Mouse (Mus musculus): Measurements from ENCODE around the gene Dnah3.

The Dnah3 gene

GRCm38 (mm10) chr7:120095180-120095579 lies at the start of gene Dnah3:
Gene Dnah3, minus strand, starts transcription at chr7:120095280.
- no peak for DNase-seq (ENCODE audit: low read depth, low spot score)

- no peak for DNase-seq (ENCODE audit: low read depth, low spot score)
Observed at GRCm38 (mm10) chr7:120142743-120143142, 47.7 kb upstream of the Dnah3 start.

- DNase-seq (ENCODE audit: low read depth, low spot score): no peak
Observed at GRCm38 (mm10) chr7:120128951-120129350, 33.9 kb upstream of the Dnah3 start.

- DNase-seq (ENCODE audit: low read depth, low spot score): peak; percentile 59
Observed at GRCm38 (mm10) chr7:120127686-120128059, 32.6 kb upstream of the Dnah3 start.

GRCm38 (mm10) chr7:120126976-120127685 lies 32.1 kb upstream of the Dnah3 start:
- DNase-seq (ENCODE audit: low read depth, low spot score): no peak

- peak; percentile 78 for DNase-seq (ENCODE audit: low read depth, low spot score)
Observed at GRCm38 (mm10) chr7:120124844-120125243, 29.8 kb upstream of the Dnah3 start.

- DNase-seq (ENCODE audit: low read depth, low spot score): no peak
Observed at GRCm38 (mm10) chr7:120123776-120124175, 28.7 kb upstream of the Dnah3 start.

- no peak for DNase-seq (ENCODE audit: low read depth, low spot score)
Observed at GRCm38 (mm10) chr7:120117529-120117928, 22.4 kb upstream of the Dnah3 start.

GRCm38 (mm10) chr7:120116976-120117375 lies 21.9 kb upstream of the Dnah3 start:
- DNase-seq (ENCODE audit: low read depth, low spot score): no peak

- no peak for DNase-seq (ENCODE audit: low read depth, low spot score)
Observed at GRCm38 (mm10) chr7:120109676-120110075, 14.6 kb upstream of the Dnah3 start.

- no peak for DNase-seq (ENCODE audit: low read depth, low spot score)
Observed at GRCm38 (mm10) chr7:120106356-120106755, 11.3 kb upstream of the Dnah3 start.

- DNase-seq (ENCODE audit: low read depth, low spot score): no peak
Observed at GRCm38 (mm10) chr7:120104975-120105374, 9.9 kb upstream of the Dnah3 start.

- DNase-seq (ENCODE audit: low read depth, low spot score): peak; percentile 32
Observed at GRCm38 (mm10) chr7:120103019-120103567, 8.0 kb upstream of the Dnah3 start.

GRCm38 (mm10) chr7:120102164-120102972 lies 7.3 kb upstream of the Dnah3 start, which contains the start of gene Tmem159:
Gene Tmem159, plus strand, starts transcription at chr7:120102353.
- peak; percentile 76 for DNase-seq (ENCODE audit: low read depth, low spot score)

- peak; percentile 56 for DNase-seq (ENCODE audit: low read depth, low spot score)
Observed at GRCm38 (mm10) chr7:120098403-120098802, 3.3 kb upstream of the Dnah3 start.

GRCm38 (mm10) chr7:120097845-120098244 lies 2.8 kb upstream of the Dnah3 start:
- peak; percentile 67 for DNase-seq (ENCODE audit: low read depth, low spot score)

GRCm38 (mm10) chr7:120094216-120094615 lies 864 bp downstream of the Dnah3 start:
- DNase-seq (ENCODE audit: low read depth, low spot score): no peak

- DNase-seq (ENCODE audit: low read depth, low spot score): no peak
Observed at GRCm38 (mm10) chr7:120093033-120093432, 2.0 kb downstream of the Dnah3 start.

GRCm38 (mm10) chr7:120080177-120080576 lies 14.9 kb downstream of the Dnah3 start:
- no peak for DNase-seq (ENCODE audit: low read depth, low spot score)

GRCm38 (mm10) chr7:120069164-120069563 lies 25.9 kb downstream of the Dnah3 start:
- DNase-seq (ENCODE audit: low read depth, low spot score): no peak

- DNase-seq (ENCODE audit: low read depth, low spot score): no peak
Observed at GRCm38 (mm10) chr7:120068114-120068513, 27.0 kb downstream of the Dnah3 start.

GRCm38 (mm10) chr7:120064045-120064444 lies 31.0 kb downstream of the Dnah3 start:
- no peak for DNase-seq (ENCODE audit: low read depth, low spot score)

GRCm38 (mm10) chr7:120055479-120055878 lies 39.6 kb downstream of the Dnah3 start:
- no peak for DNase-seq (ENCODE audit: low read depth, low spot score)
